Mouse (Mus musculus) activated CD4-positive, CD25-positive, alpha-beta regulatory T cell, adult 4 months (primary cell): ENCODE measurements at regions not wholly inside any gene's neighbourhood (a gene's known extent, or its start where the extent isn't known, plus 50 kb on each side); places are given as distances from the start of the nearest gene placed in this dataset.

Experiments used
- ATAC-seq: one replicate; pipeline ENCODE4 v1.8.0; 2017

DNA sequence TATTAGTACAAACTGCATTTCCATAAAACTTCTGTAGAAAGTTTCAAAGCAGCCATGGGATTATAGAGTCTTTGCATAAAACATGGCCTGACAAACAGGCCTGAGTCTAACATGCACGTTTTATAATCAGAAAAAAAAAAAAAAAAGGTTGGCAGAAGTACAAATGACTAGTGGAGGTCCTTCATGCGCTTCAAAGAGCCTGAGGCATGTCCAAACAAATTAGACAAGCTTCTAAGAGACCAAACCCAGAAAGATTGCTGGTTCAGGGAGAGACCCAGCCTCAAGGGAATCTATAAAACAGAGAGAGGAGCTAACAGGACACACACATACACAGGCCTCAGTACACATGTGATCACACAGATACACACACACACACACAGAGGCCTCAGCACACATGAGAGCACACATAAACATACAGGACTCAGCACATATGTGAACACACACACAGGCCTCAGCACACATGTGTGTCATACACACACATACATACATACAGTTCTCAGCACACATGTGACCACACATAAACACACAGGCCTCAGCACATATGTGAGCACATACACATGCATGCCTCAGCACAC lies 57.0 kb upstream of the Gnaq start:
- ATAC-seq: no peak

GRCm38 (mm10) chr19:16075026-16075425 lies 57.6 kb upstream of the Gnaq start:
- ATAC-seq: no peak

GRCm38 (mm10) chr19:16067314-16067713 lies 65.3 kb upstream of the Gnaq start:
- no peak for ATAC-seq

GRCm38 (mm10) chr19:16064911-16065310 lies 67.7 kb upstream of the Gnaq start:
- no peak for ATAC-seq

- peak; percentile 77 for ATAC-seq
Measured at GRCm38 (mm10) chr19:16063916-16064580, 68.6 kb upstream of the Gnaq start.

GRCm38 (mm10) chr19:16063533-16063915 lies 69.1 kb upstream of the Gnaq start:
- no peak for ATAC-seq

DNA sequence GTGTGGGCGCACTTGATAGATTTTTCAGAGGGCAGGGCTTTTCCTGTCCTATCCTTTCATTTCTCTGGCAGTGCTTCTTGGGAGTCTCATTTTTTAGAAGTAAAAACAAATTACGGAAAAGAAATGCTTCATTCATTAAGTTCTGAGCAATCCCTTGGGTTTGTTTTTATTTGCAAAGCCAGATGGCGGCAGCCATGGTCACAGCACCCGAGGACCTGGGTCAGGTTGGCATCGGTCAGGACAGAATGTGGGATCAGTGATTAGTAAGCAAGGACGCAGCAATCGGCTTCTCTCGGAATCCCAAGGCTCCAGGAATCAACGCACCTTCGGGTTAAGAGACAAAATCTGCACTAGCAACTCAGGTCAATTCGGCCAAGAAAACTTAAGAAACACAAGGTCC lies 70.8 kb upstream of the Gnaq start:
- ATAC-seq: no peak

- no peak for ATAC-seq
Measured at GRCm38 (mm10) chr19:16059026-16059425, 73.6 kb upstream of the Gnaq start.

- no peak for ATAC-seq
Measured at GRCm38 (mm10) chr19:16050220-16051055, 65.6 kb upstream of the Cep78 start.

DNA sequence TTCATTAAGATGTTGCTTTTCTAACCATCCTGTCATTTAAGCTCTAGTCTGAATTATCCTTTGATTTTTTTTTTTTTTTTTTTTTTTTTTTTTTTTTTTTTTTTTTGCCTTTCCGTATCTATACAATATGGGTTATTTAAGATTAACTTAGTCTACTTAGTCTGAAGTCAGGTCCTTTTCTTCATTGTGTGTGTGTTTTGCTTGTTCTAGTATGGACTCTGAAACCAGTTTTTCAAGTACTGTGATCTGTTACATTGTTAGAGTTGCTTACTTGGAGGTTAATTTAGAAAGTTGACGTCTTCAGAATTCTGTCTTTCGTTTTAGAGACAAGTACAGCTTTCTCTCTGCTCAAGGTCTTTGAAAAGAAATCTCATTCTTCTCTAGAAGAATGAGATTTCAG lies 64.9 kb upstream of the Cep78 start:
- ATAC-seq: no peak

DNA sequence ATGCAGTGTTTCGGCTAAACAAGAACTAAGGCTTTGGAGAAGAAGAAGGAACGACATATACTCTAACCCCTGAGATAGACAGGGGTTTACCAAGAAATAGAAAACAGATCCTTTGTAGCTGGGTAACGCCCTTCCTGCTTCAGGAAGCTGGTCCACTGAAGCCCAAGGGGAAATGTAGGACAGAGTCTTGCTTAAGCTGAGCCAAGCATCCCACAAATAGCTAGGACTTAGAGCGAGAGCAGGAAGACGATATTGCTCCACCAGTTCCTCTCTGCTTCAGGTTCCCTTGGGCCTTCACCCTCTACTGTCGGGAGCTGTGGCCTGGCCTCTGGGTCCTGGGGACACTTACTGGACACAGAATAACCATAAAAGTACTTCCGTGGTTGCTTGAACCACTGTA lies 62.2 kb upstream of the Cep78 start:
- ATAC-seq: no peak

DNA sequence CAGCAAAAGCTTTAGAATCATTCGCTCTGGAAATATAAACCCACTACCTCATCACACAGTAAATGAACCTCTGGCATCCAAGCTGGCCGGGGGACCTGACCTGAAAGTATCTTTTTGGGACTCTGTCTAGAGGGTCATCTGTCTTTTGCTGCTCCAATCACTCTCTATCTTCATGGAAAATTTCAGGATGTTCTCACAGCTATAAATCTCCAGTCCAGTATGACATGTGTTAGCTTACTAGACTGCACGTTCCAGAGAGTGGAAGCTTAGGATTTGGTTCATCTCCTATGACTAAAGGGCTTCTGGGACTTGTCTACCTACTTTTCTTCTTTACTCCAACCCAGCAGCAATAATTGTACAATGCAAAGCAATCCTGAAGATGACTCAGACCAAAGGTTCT lies 60.5 kb upstream of the Cep78 start:
- ATAC-seq: no peak

- ATAC-seq: no peak
Measured at GRCm38 (mm10) chr19:16044169-16044568, 59.4 kb upstream of the Cep78 start.

GRCm38 (mm10) chr19:16043007-16043406 lies 58.2 kb upstream of the Cep78 start:
- ATAC-seq: no peak

DNA sequence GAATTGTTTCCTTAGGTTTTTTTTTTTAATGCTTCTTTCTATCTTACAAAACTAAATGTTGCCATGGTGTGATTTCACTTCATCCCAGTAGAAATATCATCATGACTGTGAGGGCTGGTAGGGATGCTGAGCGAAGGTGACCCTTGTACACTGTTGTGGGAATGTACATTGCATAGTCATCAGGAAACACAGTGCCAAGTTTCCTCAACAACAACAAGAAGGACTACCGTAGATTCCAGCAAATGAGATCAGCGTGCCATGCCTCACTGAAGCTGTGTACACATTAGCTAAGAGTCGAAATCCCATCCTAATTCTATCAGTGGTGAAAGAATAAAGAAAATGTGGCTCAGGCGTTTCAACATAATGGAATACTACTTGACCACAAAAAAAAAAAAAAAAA lies 57.1 kb upstream of the Cep78 start:
- ATAC-seq: no peak

DNA sequence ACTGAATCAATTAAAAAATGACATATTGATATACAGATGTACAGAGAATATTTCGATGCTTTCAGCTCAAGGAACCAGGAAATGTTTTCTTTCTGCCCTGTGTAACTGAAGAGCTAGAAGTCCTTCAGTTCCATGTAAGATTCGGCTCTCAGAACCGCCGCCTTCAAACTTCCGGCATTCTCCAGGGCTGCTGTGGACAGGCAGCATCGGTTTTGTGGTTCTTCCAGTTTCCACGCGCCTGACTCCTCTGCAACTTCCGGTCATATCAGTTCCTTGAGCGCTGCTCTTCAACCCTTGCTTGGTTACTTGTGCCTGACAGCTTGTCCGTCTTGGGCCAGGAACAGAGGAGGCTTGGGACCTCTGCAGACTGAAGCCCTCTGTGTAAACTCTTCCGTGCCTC lies 53.0 kb upstream of the Cep78 start:
- ATAC-seq: no peak
